Mouse (Mus musculus): ENCODE data around the gene Rabggtb. TPM values are rescaled to one million over a fixed set of nuclear protein-coding genes. Genes with fewer than 3 reads are reported as not detected.
"Not testable (repeated sequence)": the region's sequence is repeated elsewhere in the genome, so short reads cannot be mapped to it uniquely, and the experiment has no call there.

Gene Rabggtb
- total RNA-seq, 4 experiments from 2014 or later = 95.0 to 103 (median 99.9) TPM

GRCm38 (mm10) chr3:153864636-153865429 lies 48.0 kb downstream of the Rabggtb start:
- no peak for DNase-seq (ENCODE audit: low spot score)

GRCm38 (mm10) chr3:153863816-153864215 lies 49.0 kb downstream of the Rabggtb start:
- no peak for DNase-seq (ENCODE audit: low spot score)

GRCm38 (mm10) chr3:153860392-153860791 lies 52.4 kb downstream of the Rabggtb start:
- DNase-seq (ENCODE audit: low spot score) = not testable (repeated sequence)

GRCm38 (mm10) chr3:153858350-153859001 lies 54.3 kb downstream of the Rabggtb start:
- DNase-seq (ENCODE audit: low spot score) = no peak

Other genes starting within 250 kb of the Rabggtb start
- gene St6galnac3, start 187.8 kb downstream of the Rabggtb start, total RNA-seq (2022) = 1 to 10 TPM; 4.0 to 6.3 (median 5.7) TPM
- not detected for gene Asb17, start 68.8 kb downstream of the Rabggtb start, total RNA-seq (2022)
- gene Msh4, start 6.9 kb downstream of the Rabggtb start, total RNA-seq (2022) = under 1 TPM in 1 of 4 experiments, not detected in 3; 0.08 TPM
- gene Acadm, start 31.6 kb upstream of the Rabggtb start, total RNA-seq (2022) = 1,000 to 10,000 TPM; 1,199 to 1,642 (median 1,432) TPM
- gene Slc44a5, start 60.4 kb upstream of the Rabggtb start, total RNA-seq (2022) = under 1 TPM in 3 of 4 experiments, not detected in 1; 0.09 to 0.19 (median 0.13) TPM

Data from heart, adult 8-10 months (tissue).